Mouse (Mus musculus): ENCODE data around the gene Gm6268. TPM values are rescaled to one million over a fixed set of nuclear protein-coding genes. Genes with fewer than 3 reads are reported as not detected.

The Gm6268 gene
- total RNA-seq (2021) (not detected), polyA plus RNA-seq (2012; rRNA removed) (not detected in 2 replicates)
- long read RNA-seq = 0 reads

GRCm38 (mm10) chrX:36400980-36401379 lies at the start of gene Gm6268:
Gene Gm6268, plus strand, starts transcription at chrX:36401280.
- DNase-seq = no peak

GRCm38 (mm10) chrX:36352446-36352845 lies 48.6 kb upstream of the Gm6268 start:
- DNase-seq = no peak

- peak; percentile 60 for DNase-seq
Measured at GRCm38 (mm10) chrX:36385340-36385739, 15.7 kb upstream of the Gm6268 start.

- no peak for DNase-seq
Measured at GRCm38 (mm10) chrX:36389971-36390370, 11.1 kb upstream of the Gm6268 start.

GRCm38 (mm10) chrX:36390503-36390902 lies 10.6 kb upstream of the Gm6268 start:
- DNase-seq = no peak

- DNase-seq = no peak
Measured at GRCm38 (mm10) chrX:36392672-36393071, 8.4 kb upstream of the Gm6268 start.

GRCm38 (mm10) chrX:36393279-36393678 lies 7.8 kb upstream of the Gm6268 start:
- no peak for DNase-seq

- no peak for DNase-seq
Measured at GRCm38 (mm10) chrX:36402316-36402715, 1.2 kb downstream of the Gm6268 start.

GRCm38 (mm10) chrX:36419153-36419552 lies 18.1 kb downstream of the Gm6268 start:
- DNase-seq = peak; percentile 33

GRCm38 (mm10) chrX:36434993-36435392 lies 33.9 kb downstream of the Gm6268 start:
- no peak for DNase-seq

- no peak for DNase-seq
Measured at GRCm38 (mm10) chrX:36437932-36438331, 36.9 kb downstream of the Gm6268 start.

Small RNA genes lying within 50 kb of the gene (microRNA-seq; reads per million reads assigned to microRNA genes)
- 0 reads per million in 2 experiments for gene Gm44485

Other genes starting within 250 kb of the Gm6268 start
- gene Zcchc12, start 205.4 kb upstream of the Gm6268 start, total RNA-seq (2021) = 1 to 10 TPM; 3.3 to 6.6 TPM
- gene Zcchc12, start 205.4 kb upstream of the Gm6268 start, polyA plus RNA-seq (2012; rRNA removed) = 0.34 and 0.40 TPM in 2 replicates
- 1 to 10 TPM; 2.1 to 8.1 TPM for gene Lonrf3, start 72.9 kb upstream of the Gm6268 start, total RNA-seq (2021)
- 4.8 and 6.2 TPM in 2 replicates for gene Lonrf3, start 72.9 kb upstream of the Gm6268 start, polyA plus RNA-seq (2012; rRNA removed)
- under 1 TPM in 1 of 2 experiments, not detected in 1; 0.75 TPM for gene Gm14569, start 90.5 kb downstream of the Gm6268 start, total RNA-seq (2021)
- not detected in 2 replicates for gene Gm14569, start 90.5 kb downstream of the Gm6268 start, polyA plus RNA-seq (2012; rRNA removed)
- 100 to 1,000 TPM; 455 to 456 TPM for gene Pgrmc1, start 196.9 kb downstream of the Gm6268 start, total RNA-seq (2021)
- gene Pgrmc1, start 196.9 kb downstream of the Gm6268 start, polyA plus RNA-seq (2012; rRNA removed) = 536 and 540 TPM in 2 replicates
- 1 to 10 TPM; 4.9 to 5.8 TPM for gene Akap17b, start 244.1 kb downstream of the Gm6268 start, total RNA-seq (2021)
- gene Akap17b, start 244.1 kb downstream of the Gm6268 start, polyA plus RNA-seq (2012; rRNA removed) = 0.76 and 0.92 TPM in 2 replicates

Data from adrenal gland, adult 2 months (tissue).